Mouse (Mus musculus) MEL (cell line): ENCODE measurements around the gene Sept6. TPM values are rescaled to one million over a fixed set of nuclear protein-coding genes. Genes with fewer than 3 reads are reported as not detected.

Experiments
- DNase-seq: peaks from one replicate; pipeline ENCODE4 v3.0.0; 2011; ENCODE audit warnings: low read depth, low spot score
- H3K27ac ChIP-seq: 2 replicates; pipeline ENCODE4 v1.5.1; 2012; ENCODE audit warnings: low read depth, mild to moderate bottlenecking, control low read depth, low read length, moderate library complexity; ENCODE audit not compliant: control insufficient read depth
- H3K27me3 ChIP-seq, 2 experiments: fragments of 150-350 bp in 1 of 2; sonication (generic) in 1 of 2; 2 replicates each; pipeline ENCODE4 v1.6.1; 2012; ENCODE audit warnings: low read length in 2 of 2, mild to moderate bottlenecking in 2 of 2, improper control_type of control experiment in 1 of 2, moderate library complexity in 1 of 2; ENCODE audit not compliant: insufficient read depth in 2 of 2, control insufficient read depth in 1 of 2
- H3K36me3 ChIP-seq, 2 experiments: 2 replicates each; pipeline ENCODE4 v1.6.1; 2012 to 2014; ENCODE audit warnings: low read length in 2 of 2, improper control_type of control experiment in 1 of 2, inconsistent platforms in 1 of 2, mild to moderate bottlenecking in 1 of 2; ENCODE audit not compliant: insufficient read depth in 2 of 2, control insufficient read depth in 1 of 2
- H3K4me1 ChIP-seq, 2 experiments: fragments of 150-350 bp in 1 of 2; sonication (generic) in 1 of 2; 2 replicates each; pipeline ENCODE4 v1.6.1; 2012; ENCODE audit warnings: low read length in 2 of 2, improper control_type of control experiment in 1 of 2, mild to moderate bottlenecking in 1 of 2; ENCODE audit not compliant: insufficient read depth in 2 of 2, control insufficient read depth in 1 of 2
- H3K4me3 ChIP-seq, 2 experiments: fragments of 150-350 bp in 1 of 2; sonication (generic) in 1 of 2; 2 replicates each; pipeline ENCODE4 v1.5.1; 2012; ENCODE audit warnings: low read depth in 2 of 2, low read length in 2 of 2, mild to moderate bottlenecking in 2 of 2, moderate library complexity in 2 of 2, control low read depth in 1 of 2, improper control_type of control experiment in 1 of 2; ENCODE audit not compliant: control insufficient read depth in 1 of 2, insufficient read depth in 1 of 2
- H3K79me2 ChIP-seq: 2 replicates; pipeline ENCODE4 v1.6.1; 2012; ENCODE audit warnings: mild to moderate bottlenecking, low read length, moderate library complexity; ENCODE audit not compliant: control insufficient read depth, poor library complexity, insufficient read depth
- H3K9ac ChIP-seq: 2 replicates; pipeline ENCODE4 v1.6.1; 2012; ENCODE audit warnings: low read depth, mild to moderate bottlenecking, control low read depth, low read length, moderate library complexity; ENCODE audit not compliant: control insufficient read depth, poor library complexity, severe bottlenecking
- H3K9me3 ChIP-seq: fragments of 150-350 bp; sonication (generic); replicated peaks from 2 replicates; pipeline ENCODE4 v1.6.1; 2012; ENCODE audit warnings: mild to moderate bottlenecking, low read length, improper control_type of control experiment, moderate library complexity; ENCODE audit not compliant: insufficient read depth
- CHD1 ChIP-seq: IDR thresholded peaks from 2 replicates; pipeline ENCODE4 v1.6.1; 2012; ENCODE audit warnings: low read depth, mild to moderate bottlenecking, inconsistent platforms, low read length, improper control_type of control experiment
- CHD2 ChIP-seq: IDR thresholded peaks from 2 replicates; pipeline ENCODE4 v1.6.1; 2011; ENCODE audit warnings: low read length, improper control_type of control experiment
- E2F4 ChIP-seq: IDR thresholded peaks from 2 replicates; pipeline ENCODE4 v1.6.1; 2011; ENCODE audit warnings: low read depth, low read length, improper control_type of control experiment, borderline replicate concordance
- ELF1 ChIP-seq: IDR thresholded peaks from 2 replicates; pipeline ENCODE4 v1.6.1; 2014; ENCODE audit warnings: low read depth, mild to moderate bottlenecking, inconsistent platforms, low read length, improper control_type of control experiment, moderate library complexity
- EP300 ChIP-seq, 2 experiments: IDR thresholded peaks; 2 replicates each; pipeline ENCODE4 v1.6.1; 2011; ENCODE audit warnings: improper control_type of control experiment in 2 of 2, low read length in 2 of 2, low read depth in 1 of 2, mild to moderate bottlenecking in 1 of 2
- ETS1 ChIP-seq: IDR thresholded peaks from 2 replicates; pipeline ENCODE4 v1.6.1; 2012; ENCODE audit warnings: low read depth, mild to moderate bottlenecking, inconsistent platforms, low read length, improper control_type of control experiment, moderate library complexity
- KAT2A ChIP-seq: conservative IDR thresholded peaks from 2 replicates; pipeline ENCODE4 v1.6.1; 2012; ENCODE audit warnings: low read depth, low read length, improper control_type of control experiment, inconsistent platforms
- MAZ ChIP-seq: IDR thresholded peaks from 2 replicates; pipeline ENCODE4 v1.6.1; 2012; ENCODE audit warnings: low read depth, mild to moderate bottlenecking, inconsistent platforms, low read length, improper control_type of control experiment
- MEF2A ChIP-seq: IDR thresholded peaks from 2 replicates; pipeline ENCODE4 v1.6.1; 2014; ENCODE audit warnings: low read depth, mild to moderate bottlenecking, inconsistent platforms, low read length, improper control_type of control experiment; ENCODE audit not compliant: poor library complexity, insufficient replicate concordance, severe bottlenecking; ENCODE audit errors: extremely low read depth
- MXI1 ChIP-seq: IDR thresholded peaks from 2 replicates; pipeline ENCODE4 v1.6.1; 2011; ENCODE audit warnings: mild to moderate bottlenecking, low read depth, low read length, improper control_type of control experiment
- MYB ChIP-seq: IDR thresholded peaks from 2 replicates; pipeline ENCODE4 v1.6.1; 2011; ENCODE audit warnings: mild to moderate bottlenecking, low read depth, low read length, improper control_type of control experiment
- MYC ChIP-seq: IDR thresholded peaks from 2 replicates; pipeline ENCODE4 v1.6.1; 2011; ENCODE audit warnings: low read depth, mild to moderate bottlenecking, low read length, improper control_type of control experiment, moderate library complexity
- POLR2AphosphoS2 ChIP-seq: IDR thresholded peaks from 2 replicates; pipeline ENCODE4 v1.6.1; 2011; ENCODE audit warnings: low read length, improper control_type of control experiment
- RAD21 ChIP-seq: IDR thresholded peaks from 2 replicates; pipeline ENCODE4 v1.6.1; 2011; ENCODE audit warnings: mild to moderate bottlenecking, low read depth, low read length, improper control_type of control experiment
- SMC3 ChIP-seq: IDR thresholded peaks from 2 replicates; pipeline ENCODE4 v1.6.1; 2011; ENCODE audit warnings: low read depth, low read length, improper control_type of control experiment
- TBP ChIP-seq: IDR thresholded peaks from 2 replicates; pipeline ENCODE4 v1.8.0; 2011; ENCODE audit warnings: low read depth, low read length, improper control_type of control experiment
- TCF12 ChIP-seq: IDR thresholded peaks from 2 replicates; pipeline ENCODE4 v1.6.1; 2014; ENCODE audit warnings: low read depth, mild to moderate bottlenecking, inconsistent platforms, low read length, improper control_type of control experiment, moderate library complexity
- UBTF ChIP-seq: IDR thresholded peaks from 2 replicates; pipeline ENCODE4 v1.6.1; 2012; ENCODE audit warnings: low read depth, mild to moderate bottlenecking, inconsistent platforms, low read length, improper control_type of control experiment, moderate library complexity, borderline replicate concordance; ENCODE audit not compliant: insufficient read depth
- USF2 ChIP-seq, 2 experiments: IDR thresholded peaks; 2 replicates each; pipeline ENCODE4 v1.6.1; 2011 to 2012; ENCODE audit warnings: improper control_type of control experiment in 2 of 2, low read length in 2 of 2, borderline replicate concordance in 1 of 2, inconsistent platforms in 1 of 2, low read depth in 1 of 2, mild to moderate bottlenecking in 1 of 2; ENCODE audit not compliant: insufficient read depth in 1 of 2
- ZC3H11A ChIP-seq: IDR thresholded peaks from 2 replicates; pipeline ENCODE4 v1.6.1; 2012; ENCODE audit warnings: low read depth, mild to moderate bottlenecking, inconsistent platforms, low read length, improper control_type of control experiment
- ZKSCAN1 ChIP-seq: IDR thresholded peaks from 2 replicates; pipeline ENCODE4 v1.6.1; 2012; ENCODE audit warnings: low read depth, mild to moderate bottlenecking, inconsistent platforms, low read length, improper control_type of control experiment, moderate library complexity
- ZMIZ1 ChIP-seq: IDR thresholded peaks from 2 replicates; pipeline ENCODE4 v1.6.1; 2012; ENCODE audit warnings: low read depth, mild to moderate bottlenecking, inconsistent platforms, low read length, improper control_type of control experiment, moderate library complexity
- polyA plus RNA-seq, 2 experiments: library from polyadenylated mRNA; stranded (reverse) in 1 of 2; unstranded in 1 of 2; fragments of >175 nt in 1 of 2; fragments of >200 nt in 1 of 2; gene quantifications; 2 replicates each; pipeline versions ENCODE4 v1.2.1 to v1.2.4; 2012; ENCODE audit warnings: low replicate concordance in 2 of 2, low read depth in 1 of 2; ENCODE audit not compliant: insufficient read length in 2 of 2, insufficient read depth in 1 of 2, missing spikeins in 1 of 2
- total RNA-seq: library from RNA; depleted of rRNA; stranded (reverse); fragments of 300-350 nt; gene quantifications from 2 replicates; pipeline ENCODE4 v1.2.3, GENCODE M21; 2012

The Sept6 gene
- total and polyA plus RNA-seq, 3 experiments: 16.5 to 37.8 TPM; not detected in 1

- no peaks in the 10 kb centered on the region for H3K27me3 ChIP-seq
- no peak overlapping the region for H3K9ac ChIP-seq
- peaks cover 3% of the 10 kb centered on the region for H3K79me2 ChIP-seq
- peaks cover 12 to 19% of the 10 kb centered on the region in 2 experiments for H3K4me1 ChIP-seq
- no peaks in the 10 kb centered on the region for H3K9me3 ChIP-seq
- no peak overlapping the region for H3K27ac ChIP-seq
- DNase-seq: no peak
- H3K4me3 ChIP-seq: no peak overlapping the region
- peaks cover 0 to 23% of the 10 kb centered on the region in 2 experiments; a peak in 2 of 4 replicates for H3K36me3 ChIP-seq
- TF ChIP-seq E2F4 (no peak), RAD21 (no peak), CHD2 (no peak), ZKSCAN1 (no peak), MYC (no peak), EP300 (IDR thresholded peaks at IDR 0.05; ENCODE audit: low read depth in 1 of 2, low read length in 2 of 2) (no peak), SMC3 (no peak), MXI1 (no peak), MAZ (no peak), ZMIZ1 (no peak), TBP (no peak), CHD1 (no peak), KAT2A (no peak), ZC3H11A (no peak), TCF12 (no peak)
These were observed 7.8 kb downstream of the Sept6 start for GRCm38 (mm10) chrX:36983654-36984311.

- Histone ChIP-seq H3K9me3 (no peaks in the 10 kb centered on the region), H3K36me3 (peaks cover 0 to 28% of the 10 kb centered on the region in 2 experiments; a peak in 2 of 4 replicates), H3K79me2 (peaks cover 1% of the 10 kb centered on the region; the same call in 1 of the 2 replicates), H3K27ac (no peak overlapping the region), H3K9ac (no peak overlapping the region), H3K4me1 (peaks cover 10 to 24% of the 10 kb centered on the region in 2 experiments), H3K27me3 (no peaks in the 10 kb centered on the region), H3K4me3 (no peak overlapping the region)
- peak; percentile 17 for DNase-seq
- TF ChIP-seq ELF1 (no peak), ETS1 (no peak), E2F4 (no peak), MEF2A (no peak), MYB (no peak), USF2 (IDR thresholded peaks at IDR 0.05; ENCODE audit: borderline replicate concordance in 1 of 2, insufficient read depth in 1 of 2, low read depth in 1 of 2, low read length in 2 of 2) (no peak), POLR2AphosphoS2 (no peak), UBTF (no peak)
These were observed 8.5 kb downstream of the Sept6 start for GRCm38 (mm10) chrX:36982892-36983653.
